Mouse (Mus musculus) WW6 (cell line): ENCODE data around the gene Rassf2.

Source experiments
- DNase-seq: peaks from one replicate; pipeline ENCODE4 v3.0.0-alpha.2; 2013; ENCODE audit warnings: low read depth, low spot score

Gene Rassf2

GRCm38 (mm10) chr2:132029646-132030417, at the start of gene Rassf2:
Rassf2 (minus strand) TSS chr2:132030258.
- peak; percentile 67 for DNase-seq

GRCm38 (mm10) chr2:132079139-132079538, 49.1 kb upstream of the Rassf2 start:
- no peak for DNase-seq

DNA sequence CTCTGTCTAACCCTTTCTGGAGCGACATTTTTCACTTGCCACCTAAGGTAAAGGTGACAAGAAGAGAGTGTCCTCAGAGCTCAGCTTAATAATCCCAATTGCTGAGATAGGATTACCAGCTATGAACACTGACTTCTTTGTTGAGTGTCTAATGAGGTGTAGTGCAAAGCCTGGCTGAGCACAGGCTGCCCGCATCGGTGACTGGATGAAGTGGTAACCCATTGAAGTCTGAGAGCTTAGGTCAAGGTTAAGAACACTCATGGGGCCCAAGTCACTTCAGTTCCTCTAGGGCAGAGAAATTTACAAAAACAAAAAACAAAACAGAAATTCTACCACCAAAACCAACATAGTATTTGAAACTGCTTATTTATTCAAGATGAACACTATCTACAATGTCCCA, 43.0 kb upstream of the Rassf2 start:
- DNase-seq: no peak

GRCm38 (mm10) chr2:132069985-132070735, 40.1 kb upstream of the Rassf2 start:
- no peak for DNase-seq

GRCm38 (mm10) chr2:132064185-132064831, 34.2 kb upstream of the Rassf2 start:
- no peak for DNase-seq

GRCm38 (mm10) chr2:132063776-132064175, 33.7 kb upstream of the Rassf2 start:
- DNase-seq: no peak

- DNase-seq: no peak
Measured at GRCm38 (mm10) chr2:132061884-132062283, 31.8 kb upstream of the Rassf2 start.

DNA sequence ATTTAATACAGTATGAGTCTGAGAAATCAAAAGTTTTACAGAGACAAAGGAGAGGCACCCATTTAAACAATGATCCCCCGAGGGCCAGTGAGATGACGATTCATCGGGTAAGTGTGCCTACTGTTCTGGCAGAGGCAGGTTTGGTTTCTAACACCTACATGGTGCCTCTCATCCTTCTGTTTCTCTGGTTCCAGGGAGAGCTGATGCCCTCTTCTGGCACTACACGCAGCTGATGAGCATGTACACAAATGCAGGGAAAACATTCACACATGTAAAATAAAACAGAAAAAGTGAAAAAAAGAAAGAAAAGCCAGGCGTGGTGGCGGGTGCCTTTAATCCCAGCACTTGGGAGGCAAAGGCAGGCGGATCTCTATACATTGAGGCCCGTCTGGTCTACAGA, 29.9 kb upstream of the Rassf2 start:
- no peak for DNase-seq

DNA sequence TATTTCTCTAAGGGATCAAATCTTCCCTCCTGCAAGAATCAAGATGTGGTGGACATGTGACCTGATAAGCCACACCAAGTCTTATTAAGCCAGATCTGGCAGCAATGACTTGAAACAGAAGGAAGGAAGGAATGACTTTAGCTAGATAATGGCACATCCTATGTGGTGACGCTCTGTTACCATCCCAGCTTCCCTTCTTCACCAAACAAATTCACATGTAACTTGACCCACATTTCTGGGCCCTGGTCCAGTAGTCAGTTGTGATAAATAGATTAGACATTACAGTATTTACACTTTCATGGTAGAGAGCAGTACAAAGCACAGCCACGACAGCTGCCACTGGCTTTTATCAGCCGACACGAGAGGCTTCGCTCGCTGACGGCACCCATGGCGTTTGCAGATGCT, 25.3 kb upstream of the Rassf2 start:
- DNase-seq: no peak

DNA sequence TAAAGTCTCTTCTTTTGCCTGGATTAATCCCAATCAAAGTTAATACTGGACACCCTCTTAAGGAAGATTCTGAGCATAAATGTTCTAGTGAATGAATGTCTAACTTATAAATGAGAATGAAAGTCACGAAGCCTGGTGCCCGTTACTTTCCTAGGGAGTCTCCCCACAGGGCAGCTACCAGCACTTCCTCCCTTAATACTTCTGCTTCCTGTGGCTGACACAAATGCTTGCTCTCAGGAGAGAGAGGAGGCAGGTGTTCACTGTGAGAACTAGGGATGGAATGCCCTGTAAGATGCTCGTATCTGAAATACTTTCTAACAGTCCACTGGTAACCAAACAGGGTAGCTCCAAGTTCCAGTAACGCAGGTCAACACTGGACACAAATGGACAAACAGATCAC, 23.8 kb upstream of the Rassf2 start:
- no peak for DNase-seq

GRCm38 (mm10) chr2:132051798-132052197, 21.7 kb upstream of the Rassf2 start:
- no peak for DNase-seq

DNA sequence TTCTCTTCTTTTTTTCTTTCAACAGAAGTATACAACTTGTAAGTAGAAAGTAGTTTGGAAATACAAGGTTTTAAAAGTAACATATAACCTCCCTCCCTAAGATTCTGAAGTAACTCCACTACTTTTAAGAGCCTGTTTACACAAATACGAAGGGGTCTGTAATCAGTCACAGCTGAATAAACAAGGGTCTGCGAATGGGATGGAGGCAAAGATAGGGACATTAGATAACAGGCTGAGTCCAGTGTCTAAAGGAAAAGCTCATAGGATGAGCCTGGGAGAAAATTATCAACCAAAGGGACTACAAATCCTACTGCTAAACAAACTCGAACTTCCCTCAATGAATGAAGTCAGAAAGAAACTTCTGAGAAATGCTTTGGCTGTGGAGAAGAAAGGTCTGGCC, 19.9 kb upstream of the Rassf2 start:
- no peak for DNase-seq

DNA sequence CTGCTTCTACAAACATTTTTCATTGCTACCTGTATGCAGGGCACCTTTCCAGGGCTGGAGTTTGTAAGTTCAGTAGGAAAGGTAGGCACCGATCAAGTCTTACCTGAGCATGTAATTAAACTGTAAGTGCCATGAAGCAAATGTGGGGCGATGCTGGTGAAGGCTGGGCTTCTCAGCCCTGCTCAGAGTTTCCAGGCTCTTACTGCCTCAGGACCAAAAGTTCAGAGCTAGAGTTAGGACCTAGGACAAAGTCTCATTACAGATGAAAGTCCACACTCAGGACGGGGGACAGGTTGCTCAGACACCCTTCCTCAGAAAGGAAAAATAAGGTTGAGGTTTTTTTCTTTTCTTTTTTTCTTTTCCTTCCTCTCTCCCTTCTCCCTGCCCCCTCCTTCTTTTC, 19.4 kb upstream of the Rassf2 start:
- no peak for DNase-seq

GRCm38 (mm10) chr2:132048143-132048772, 18.2 kb upstream of the Rassf2 start:
- DNase-seq: no peak

DNA sequence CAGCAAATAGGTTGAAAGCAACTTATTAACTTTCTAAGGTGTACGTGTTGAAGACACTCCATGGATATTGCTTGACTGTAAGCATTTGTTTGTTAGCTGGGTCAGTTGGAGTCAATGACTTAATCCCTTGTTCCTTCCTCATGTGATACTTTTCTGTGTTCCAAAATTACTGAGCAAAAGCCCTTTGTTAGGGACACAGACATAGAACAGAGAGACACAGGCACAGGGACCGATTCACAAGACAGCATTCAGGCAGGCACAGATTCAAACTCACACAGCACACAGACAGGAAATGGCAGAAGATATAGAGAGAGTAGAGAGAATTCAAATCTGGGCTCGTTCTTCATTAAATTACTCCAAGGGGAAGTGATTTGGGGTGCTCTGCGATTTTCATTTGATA, 17.3 kb upstream of the Rassf2 start:
- no peak for DNase-seq

GRCm38 (mm10) chr2:132046659-132047058, 16.6 kb upstream of the Rassf2 start:
- no peak for DNase-seq

DNA sequence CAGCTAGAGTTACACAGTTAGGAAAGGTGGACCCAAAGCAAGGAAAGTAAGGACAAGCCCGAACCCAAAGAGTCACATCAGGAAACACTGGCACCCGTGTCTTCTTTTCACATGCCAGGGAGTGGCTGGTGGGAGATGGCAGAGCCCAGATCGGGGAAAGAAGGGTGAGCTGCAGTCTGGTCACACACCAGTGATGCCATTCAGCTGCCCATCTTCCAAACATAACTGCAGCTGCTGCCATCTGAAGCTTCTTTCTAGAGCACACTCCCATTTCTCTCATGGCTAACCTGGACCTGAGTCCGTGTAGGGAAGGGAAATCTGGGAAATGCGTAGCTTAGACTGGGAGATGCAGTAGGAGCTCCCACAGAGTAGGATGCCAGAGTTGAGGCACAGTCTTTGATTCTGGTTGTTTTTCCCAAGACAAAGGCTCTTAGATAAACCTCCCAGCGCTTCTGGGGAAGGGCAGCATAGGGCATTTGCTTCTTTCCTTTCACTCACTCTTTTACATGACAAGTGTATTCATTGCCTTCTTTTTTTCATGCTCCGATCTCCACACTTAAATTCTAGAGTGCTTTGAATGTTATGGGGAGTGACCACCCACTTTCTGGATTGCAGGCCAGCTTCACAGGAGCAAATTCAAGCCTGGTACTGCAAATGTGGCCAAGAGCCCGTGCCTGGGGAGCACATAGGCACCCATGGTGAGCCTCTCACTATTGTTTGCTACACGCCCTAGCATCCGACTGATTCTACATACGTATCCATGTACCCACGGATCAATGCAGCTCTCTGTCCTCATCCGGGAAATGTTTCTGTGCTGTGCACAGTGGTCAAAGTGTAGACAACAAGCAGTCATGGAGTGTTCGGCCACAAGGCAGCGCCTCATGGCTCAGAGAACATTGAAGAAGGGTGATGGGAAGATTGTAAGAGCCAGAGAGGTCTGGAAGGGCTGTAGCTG, 14.5 kb upstream of the Rassf2 start:
- DNase-seq: no peak

GRCm38 (mm10) chr2:132043101-132043621, 13.1 kb upstream of the Rassf2 start:
- no peak for DNase-seq

- DNase-seq: no peak
Measured at GRCm38 (mm10) chr2:132039894-132040293, 9.8 kb upstream of the Rassf2 start.

GRCm38 (mm10) chr2:132036326-132036725, 6.3 kb upstream of the Rassf2 start:
- no peak for DNase-seq

DNA sequence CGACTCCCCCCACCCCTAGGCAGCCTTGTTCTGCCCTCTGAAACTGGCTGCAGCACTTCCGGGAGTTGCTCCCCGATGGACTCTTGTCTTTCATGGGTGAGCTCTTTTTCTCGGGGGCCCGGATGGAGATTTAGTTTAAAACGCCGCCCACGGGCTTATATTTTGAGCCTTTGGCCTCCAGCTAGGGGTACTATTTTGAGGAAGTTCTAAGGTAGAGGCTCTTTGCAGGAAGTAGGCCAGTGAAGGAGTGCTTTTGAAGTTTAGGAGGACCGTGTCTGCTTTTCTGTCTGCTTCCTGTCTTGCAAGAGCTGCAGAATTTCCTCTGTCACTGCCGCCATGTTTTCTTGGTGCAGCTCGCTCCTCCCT, 5.4 kb upstream of the Rassf2 start:
- no peak for DNase-seq
